Mouse (Mus musculus) heart, embryonic 10.5 days (tissue): ENCODE data around the gene Calcoco1. TPM values are rescaled to one million over a fixed set of nuclear protein-coding genes. Genes with fewer than 3 reads are reported as not detected.

Experiments used
- DNase-seq: peaks from one replicate; pipeline ENCODE4 v3.0.0-alpha.2; 2017; ENCODE audit warnings: low spot score
- H3K27ac ChIP-seq: fragments of 300-500 bp; sonication (generic); 2 replicates; pipeline ENCODE4 v1.5.1; 2016; ENCODE audit warnings: mild to moderate bottlenecking
- H3K27me3 ChIP-seq: fragments of 300-500 bp; sonication (generic); 2 replicates; pipeline ENCODE4 v1.6.1; 2016; ENCODE audit warnings: mild to moderate bottlenecking; ENCODE audit not compliant: poor library complexity, insufficient read depth, severe bottlenecking
- H3K36me3 ChIP-seq: fragments of 300-500 bp; sonication (generic); 2 replicates; pipeline ENCODE4 v1.6.1; 2016; ENCODE audit warnings: mild to moderate bottlenecking, moderate library complexity
- H3K4me1 ChIP-seq: fragments of 300-500 bp; sonication (generic); 2 replicates; pipeline ENCODE4 v1.6.1; 2016; ENCODE audit warnings: mild to moderate bottlenecking
- H3K4me3 ChIP-seq: fragments of 300-500 bp; sonication (generic); 2 replicates; pipeline ENCODE4 v1.5.1; 2016; ENCODE audit warnings: mild to moderate bottlenecking, moderate library complexity
- H3K9me3 ChIP-seq: fragments of 300-500 bp; sonication (generic); 2 replicates; pipeline ENCODE4 v1.6.1; 2016; ENCODE audit warnings: mild to moderate bottlenecking, moderate library complexity
- WGBS: fragments of 180-500 bp; shearing (Covaris S2); methylation state at CpG from one replicate; pipeline ENCODE4 v1.1.7; 2016; 5-methylcytosine and 5-hydroxymethylcytosine counted together
- polyA plus RNA-seq: library from polyadenylated mRNA; unstranded; fragments of >200 nt; fragmentation: Nextera tagmentation; extraction: Ambion mirVana; gene quantifications from 2 replicates; pipeline ENCODE4 v1.2.1, GENCODE M21; 2016

Calcoco1 gene
- polyA plus RNA-seq, 1 experiment from 2014 or later = 34.2 TPM

DNA sequence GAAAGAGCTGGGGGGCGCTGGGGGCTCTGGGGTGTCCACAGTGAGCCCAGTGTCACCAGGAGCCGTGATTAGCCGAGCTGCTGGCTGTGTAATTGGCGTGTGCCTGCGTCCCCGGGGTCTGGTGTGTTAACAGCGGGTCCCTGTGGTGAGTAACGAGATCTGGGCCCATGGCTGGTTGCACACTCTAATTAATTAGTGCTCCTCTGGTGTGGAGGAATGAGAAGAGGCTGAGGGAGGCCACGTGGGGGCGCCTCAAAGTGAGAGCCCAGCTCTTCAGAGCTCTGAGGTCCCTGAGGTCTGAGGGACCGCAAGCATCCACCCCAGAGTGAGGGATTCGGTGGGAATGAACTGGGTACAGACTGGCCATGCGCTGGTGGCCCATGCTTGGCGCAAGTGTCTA lies 13.1 kb upstream of the Calcoco1 start:
- WGBS = 43% methylated on average over 14 of the region's 14 CpGs
- no peaks in the 10 kb centered on the region for H3K36me3 ChIP-seq
- peaks cover 13% of the 10 kb centered on the region for H3K4me1 ChIP-seq
- H3K9me3 ChIP-seq = no peaks in the 10 kb centered on the region
- no peak for DNase-seq
- H3K4me3 ChIP-seq = no peak overlapping the region
- peaks cover 88% of the 10 kb centered on the region for H3K27me3 ChIP-seq
- no peak overlapping the region for H3K27ac ChIP-seq

DNA sequence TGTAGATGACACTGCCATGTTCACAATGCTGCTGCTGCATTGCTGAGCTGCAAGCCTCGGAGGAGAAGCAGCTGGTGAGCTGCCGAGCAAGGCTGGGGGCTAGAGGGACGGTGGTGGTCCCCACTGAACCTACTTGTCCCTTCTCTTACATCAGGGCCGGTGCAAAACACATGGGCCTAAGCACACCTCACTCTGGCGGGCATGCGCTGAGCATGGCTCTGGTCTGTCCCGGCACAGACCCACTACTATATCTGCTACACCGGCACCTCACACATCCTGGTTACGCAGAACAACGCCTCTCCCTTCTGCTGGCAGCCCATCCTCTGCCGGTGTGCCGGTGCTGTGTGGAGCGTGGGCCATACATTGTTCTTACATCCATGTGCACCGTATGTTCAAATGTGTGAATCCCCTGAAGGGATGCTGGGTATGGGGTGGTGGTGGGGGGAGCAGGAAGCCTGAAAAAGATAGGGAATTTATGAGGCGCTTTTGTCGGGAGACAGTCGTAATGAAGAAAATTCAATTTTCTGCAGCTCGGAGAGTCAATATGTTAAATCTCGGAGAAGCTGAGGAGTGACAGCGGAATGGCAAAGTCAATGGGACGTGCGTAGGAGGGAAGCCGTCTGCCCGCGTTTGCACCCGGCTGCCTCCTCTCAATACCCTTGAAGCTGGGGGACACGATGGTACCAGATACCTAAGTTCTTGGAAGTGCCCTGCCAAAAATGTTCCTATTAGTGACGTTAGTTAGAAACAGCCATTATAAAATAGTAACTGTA lies 12.0 kb upstream of the Calcoco1 start:
- Histone ChIP-seq H3K36me3 (no peaks in the 10 kb centered on the region), H3K9me3 (no peaks in the 10 kb centered on the region), H3K27ac (no peak overlapping the region), H3K4me3 (no peak overlapping the region), H3K4me1 (peaks cover 13% of the 10 kb centered on the region), H3K27me3 (peaks cover 80% of the 10 kb centered on the region)
- no peak for DNase-seq
- WGBS = 84% methylated on average over 28 of the region's 28 CpGs

DNA sequence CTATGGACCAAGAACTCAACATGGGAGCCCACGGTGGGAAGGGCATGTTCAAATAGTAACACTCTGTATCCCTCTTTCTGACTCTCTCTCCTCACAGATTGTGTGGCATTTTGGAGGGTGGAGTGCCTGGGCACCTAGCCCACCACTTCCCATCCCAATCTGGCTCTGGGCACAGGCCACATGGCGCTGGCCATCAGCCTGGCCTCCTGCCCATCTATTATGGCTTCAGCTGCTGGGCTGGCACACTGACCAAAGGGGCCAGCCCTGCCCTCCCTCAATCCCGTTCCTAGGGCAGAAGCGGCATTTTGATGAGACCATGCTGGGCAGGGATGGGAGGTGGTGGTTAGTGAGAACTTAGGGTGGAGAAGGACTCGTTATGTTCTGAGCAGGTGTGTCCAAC lies 11.3 kb upstream of the Calcoco1 start:
- Histone ChIP-seq H3K27ac (no peak overlapping the region), H3K36me3 (no peaks in the 10 kb centered on the region), H3K4me3 (no peak overlapping the region), H3K4me1 (peaks cover 13% of the 10 kb centered on the region), H3K9me3 (no peaks in the 10 kb centered on the region), H3K27me3 (peaks cover 74% of the 10 kb centered on the region)
- WGBS = 76% methylated on average over 5 of the region's 5 CpGs
- no peak for DNase-seq

DNA sequence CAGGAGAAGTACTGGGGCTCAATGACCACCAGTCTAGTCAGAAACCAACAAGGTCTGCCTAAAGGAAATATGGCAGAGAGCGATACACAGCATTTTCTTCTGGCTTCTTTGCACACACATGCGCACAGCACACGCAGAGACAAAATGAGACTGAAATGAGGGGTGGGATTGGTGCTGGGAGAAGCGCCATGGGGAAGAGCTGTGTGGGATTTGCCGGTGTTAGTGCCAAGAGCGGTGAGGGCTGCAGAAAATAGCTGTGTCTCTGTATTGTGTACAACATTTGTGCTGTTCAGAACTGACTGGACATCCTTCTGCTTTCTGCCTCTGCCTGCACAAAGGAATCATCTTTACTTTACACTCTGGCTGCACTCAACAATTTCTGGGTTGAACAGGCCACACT lies 10.4 kb upstream of the Calcoco1 start:
- Histone ChIP-seq H3K9me3 (no peaks in the 10 kb centered on the region), H3K4me3 (no peak overlapping the region), H3K4me1 (peaks cover 13% of the 10 kb centered on the region), H3K36me3 (no peaks in the 10 kb centered on the region), H3K27ac (no peak overlapping the region), H3K27me3 (peaks cover 66% of the 10 kb centered on the region)
- 89% methylated on average over 6 of the region's 6 CpGs for WGBS
- no peak for DNase-seq

DNA sequence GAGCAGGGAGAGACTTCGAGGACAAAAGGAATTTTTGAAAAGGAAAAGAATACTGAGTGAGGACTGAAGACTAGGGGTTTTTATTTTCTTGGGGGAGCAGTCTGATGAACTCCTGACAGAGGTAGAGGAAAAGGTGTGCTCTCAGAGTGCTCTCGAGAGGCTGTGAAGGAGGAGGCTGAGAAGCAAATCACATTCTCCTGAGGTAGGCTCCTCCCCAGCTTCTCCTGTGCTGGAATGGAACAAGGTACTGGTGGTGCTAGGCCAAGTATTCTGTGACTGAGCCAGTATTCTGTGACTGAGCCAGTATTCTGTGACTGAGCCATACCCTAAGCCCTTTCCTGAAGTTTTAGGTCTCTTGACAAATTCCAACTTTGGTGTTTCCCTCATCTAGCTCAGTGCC lies 6.0 kb upstream of the Calcoco1 start:
- Histone ChIP-seq H3K9me3 (no peaks in the 10 kb centered on the region), H3K27me3 (peaks cover 21% of the 10 kb centered on the region), H3K27ac (no peak overlapping the region), H3K4me3 (no peak overlapping the region), H3K36me3 (no peaks in the 10 kb centered on the region), H3K4me1 (peaks cover under 1% of the 10 kb centered on the region; the same call in 1 of the 2 replicates)
- no peak for DNase-seq
- 74% methylated on average over 2 of the region's 2 CpGs for WGBS

DNA sequence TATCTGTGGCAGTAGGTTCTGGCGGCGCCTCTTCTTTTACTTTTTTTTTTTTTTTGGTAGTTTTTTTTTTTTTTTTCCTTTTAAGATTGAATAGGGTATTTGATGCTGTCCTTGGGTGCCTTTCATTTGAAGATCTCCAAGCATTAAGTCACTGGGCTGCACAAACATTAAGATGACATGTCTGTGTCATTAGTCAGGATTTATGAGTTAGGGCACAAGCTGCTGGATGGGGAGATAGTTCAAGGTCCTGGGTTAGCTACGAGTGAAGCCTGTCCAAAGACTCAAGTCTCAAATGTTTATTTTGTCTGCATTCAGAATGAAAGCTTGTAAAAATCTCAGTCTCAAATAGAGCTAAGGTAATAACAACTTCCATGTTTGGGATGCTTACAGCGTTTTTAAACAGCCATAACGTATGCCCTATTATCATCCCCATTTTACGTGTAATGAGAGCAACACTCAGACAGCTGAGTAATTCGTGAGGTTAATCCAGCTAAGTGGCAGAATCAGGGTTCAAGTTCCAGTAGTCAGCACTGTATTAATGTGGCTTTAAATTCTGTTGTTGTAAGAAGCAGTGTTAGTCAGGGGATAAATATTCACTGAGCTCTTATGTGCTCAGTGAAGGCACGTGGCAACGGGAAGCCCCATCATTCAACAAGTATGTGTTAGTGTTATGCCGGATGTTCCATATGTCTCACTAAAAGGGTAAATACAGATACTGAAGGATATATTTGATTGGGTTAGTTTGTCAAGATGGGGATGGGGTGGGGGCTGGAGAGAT lies 1.6 kb upstream of the Calcoco1 start:
- H3K27ac ChIP-seq = no peak overlapping the region
- DNase-seq = no peak
- H3K36me3 ChIP-seq = peaks cover 6% of the 10 kb centered on the region; the same call in 1 of the 2 replicates
- peaks cover 15% of the 10 kb centered on the region for H3K4me1 ChIP-seq
- H3K4me3 ChIP-seq = no peak overlapping the region
- no peaks in the 10 kb centered on the region for H3K9me3 ChIP-seq
- WGBS = 85% methylated on average over 10 of the region's 10 CpGs
- H3K27me3 ChIP-seq = no peaks in the 10 kb centered on the region

DNA sequence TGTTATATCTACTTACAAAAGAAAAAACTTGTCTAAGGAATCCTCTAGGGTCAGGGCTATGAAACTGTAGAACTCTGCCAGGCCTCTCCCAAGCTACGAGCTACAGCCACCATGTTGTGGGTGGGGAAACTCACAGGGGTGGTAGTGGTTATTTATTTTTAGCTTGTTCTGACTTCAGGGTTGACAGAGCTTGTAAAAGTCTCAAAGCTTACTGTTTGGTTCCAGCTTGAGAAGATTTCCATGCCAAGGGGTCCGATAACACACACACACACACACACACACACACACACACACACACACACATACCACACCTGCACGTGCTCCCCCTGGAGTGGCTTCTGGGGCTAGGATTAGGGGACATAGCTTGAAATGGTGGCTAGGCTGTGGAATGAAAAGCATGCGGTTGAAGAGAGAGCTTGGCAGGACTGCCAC lies 538 bp upstream of the Calcoco1 start:
- no peaks in the 10 kb centered on the region for H3K9me3 ChIP-seq
- H3K36me3 ChIP-seq = peaks cover 15% of the 10 kb centered on the region
- peaks cover 15% of the 10 kb centered on the region for H3K4me1 ChIP-seq
- 41% methylated on average over 4 of the region's 4 CpGs for WGBS
- no peaks in the 10 kb centered on the region for H3K27me3 ChIP-seq
- peak overlapping the region; percentile 81 for H3K4me3 ChIP-seq
- DNase-seq = no peak
- peak overlapping the region; percentile 86 for H3K27ac ChIP-seq

DNA sequence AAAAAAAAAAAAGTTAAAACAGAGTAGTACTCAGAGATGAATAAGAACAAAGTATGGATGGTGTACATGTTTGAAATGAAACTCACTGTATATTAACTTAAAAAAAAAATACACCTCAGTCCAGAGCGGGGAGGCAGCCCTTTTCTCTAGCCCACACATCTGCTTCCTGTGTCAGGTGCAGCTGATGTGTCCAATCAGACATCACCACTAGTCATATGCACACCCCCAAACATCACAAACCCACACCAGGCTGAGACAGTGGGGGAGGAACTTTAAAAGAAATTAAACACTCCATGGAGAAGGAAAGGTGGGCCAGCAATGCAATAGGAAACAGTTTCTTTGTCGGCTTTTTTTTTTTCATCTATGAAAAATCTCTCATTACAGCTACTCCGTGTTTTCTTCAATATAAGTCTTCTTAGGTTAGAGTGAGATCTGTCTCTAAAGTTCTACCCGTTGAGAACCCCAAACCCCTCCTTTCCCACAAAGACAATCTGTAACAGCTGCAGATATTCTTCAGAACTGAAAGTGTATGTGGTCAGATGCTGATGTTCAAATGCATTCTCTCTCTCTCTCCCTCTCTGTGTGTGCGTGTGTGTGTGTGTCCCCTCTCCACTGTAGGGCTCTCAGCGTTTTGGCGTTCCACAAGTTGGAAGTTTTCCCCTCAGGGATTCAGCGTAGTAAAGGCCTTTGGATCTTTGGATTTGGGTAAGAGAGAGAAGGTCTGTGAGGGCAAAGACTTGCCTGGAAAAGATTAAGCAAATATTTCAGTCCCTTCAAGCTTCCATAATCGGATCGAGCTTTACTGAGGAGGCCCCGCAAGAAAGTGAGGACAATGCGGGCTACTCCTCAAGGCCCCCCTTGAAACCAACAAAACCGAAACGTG lies 721 bp downstream of the Calcoco1 start:
- DNase-seq = no peak
- peaks cover 19% of the 10 kb centered on the region for H3K4me1 ChIP-seq
- WGBS = 19% methylated on average over 14 of the region's 14 CpGs
- peak overlapping the region; percentile 86 for H3K27ac ChIP-seq
- H3K36me3 ChIP-seq = peaks cover 25% of the 10 kb centered on the region
- H3K4me3 ChIP-seq = peak overlapping the region; percentile 81
- H3K9me3 ChIP-seq = no peaks in the 10 kb centered on the region
- no peaks in the 10 kb centered on the region for H3K27me3 ChIP-seq

DNA sequence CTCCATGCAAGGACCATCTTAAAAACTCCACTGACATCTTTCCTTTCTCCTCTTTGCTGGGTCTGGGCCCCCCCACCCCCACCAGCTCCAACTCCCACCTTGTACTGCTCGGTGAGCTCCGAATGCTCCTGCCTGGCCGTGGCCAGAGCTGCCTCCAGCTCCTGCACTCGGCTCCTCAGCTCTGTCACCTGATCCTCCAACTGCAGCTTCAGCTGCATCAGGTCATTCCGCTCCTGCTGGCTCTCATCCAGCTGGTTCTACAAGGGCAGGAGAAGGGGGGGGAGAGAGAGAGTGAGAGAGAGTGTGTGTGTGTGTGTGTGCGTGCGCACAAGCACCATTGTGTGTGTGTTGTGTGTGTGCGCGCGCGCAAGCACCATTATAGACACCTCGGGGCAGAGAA lies 5.8 kb downstream of the Calcoco1 start:
- H3K4me3 ChIP-seq = no peak overlapping the region
- no peaks in the 10 kb centered on the region for H3K9me3 ChIP-seq
- 60% methylated on average over 12 of the region's 12 CpGs for WGBS
- H3K27me3 ChIP-seq = no peaks in the 10 kb centered on the region
- H3K27ac ChIP-seq = no peak overlapping the region
- peaks cover 15% of the 10 kb centered on the region; the same call in 1 of the 2 replicates for H3K4me1 ChIP-seq
- peaks cover 65% of the 10 kb centered on the region for H3K36me3 ChIP-seq
- DNase-seq = no peak

DNA sequence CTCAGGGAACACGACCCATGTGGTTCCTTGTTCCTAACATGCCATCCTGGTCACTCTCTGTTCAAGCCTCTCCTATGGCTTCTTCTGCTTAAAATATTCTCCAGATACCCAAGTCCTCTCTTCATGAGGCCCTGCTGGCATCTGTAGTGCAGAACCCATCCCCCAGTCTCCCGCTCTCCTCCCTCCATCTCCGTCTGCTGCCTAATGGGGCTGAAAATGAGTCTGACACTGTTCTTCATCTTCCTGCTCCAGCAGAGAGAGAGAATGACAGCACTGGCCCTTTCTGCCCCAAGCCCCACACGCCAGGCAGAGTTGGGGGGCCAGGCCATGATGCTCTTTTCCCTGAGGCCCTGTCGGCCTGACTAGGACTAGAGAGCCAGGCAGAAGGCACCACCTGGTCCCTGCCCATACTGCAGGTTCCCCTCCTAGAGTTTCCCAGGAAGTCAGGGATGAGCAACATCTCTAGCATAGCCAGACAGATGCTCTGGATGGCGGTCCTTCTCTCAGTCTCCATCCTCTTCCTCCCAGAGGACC lies 14.2 kb downstream of the Calcoco1 start:
- WGBS = 73% methylated on average over 6 of the region's 6 CpGs
- peaks cover 52% of the 10 kb centered on the region for H3K36me3 ChIP-seq

DNA sequence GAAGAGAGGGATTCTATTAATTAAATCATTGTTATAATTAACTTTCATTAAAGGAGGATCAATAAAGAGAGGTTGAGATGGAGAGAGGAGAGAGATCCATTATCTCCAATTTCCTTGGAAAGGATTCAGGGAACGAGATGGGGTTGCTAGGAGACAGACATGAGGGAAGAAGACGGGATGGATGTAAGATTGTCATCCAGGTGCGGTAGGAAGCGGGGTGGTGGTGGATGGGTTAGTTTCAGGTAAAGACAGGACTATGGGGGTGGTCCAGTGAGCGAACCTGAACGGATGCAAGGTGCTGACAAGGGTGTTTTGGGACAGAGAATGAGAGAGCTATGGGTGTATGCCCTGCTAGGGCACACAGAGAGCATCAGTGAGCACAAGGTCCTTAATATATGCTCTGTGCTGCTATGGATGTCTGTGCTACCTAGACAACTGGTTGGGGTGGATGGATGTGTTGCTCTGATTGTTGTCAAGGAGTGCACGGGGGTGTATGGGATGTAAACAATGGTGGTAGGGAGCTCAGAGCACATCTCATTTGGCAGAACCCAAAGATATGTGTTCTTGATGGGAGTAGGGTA lies 16.0 kb downstream of the Calcoco1 start:
- Histone ChIP-seq H3K4me3 (no peak overlapping the region), H3K4me1 (no peaks in the 10 kb centered on the region), H3K36me3 (peaks cover 40% of the 10 kb centered on the region), H3K27me3 (peaks cover 38% of the 10 kb centered on the region), H3K9me3 (no peaks in the 10 kb centered on the region), H3K27ac (no peak overlapping the region)
- 70% methylated on average over 7 of the region's 7 CpGs for WGBS
- DNase-seq = no peak

More for the DNA sequence above, 14.2 kb downstream of the Calcoco1 start:
- H3K27ac ChIP-seq = no peak overlapping the region
- no peaks in the 10 kb centered on the region for H3K4me1 ChIP-seq
- peaks cover 32% of the 10 kb centered on the region for H3K27me3 ChIP-seq
- DNase-seq = no peak
- H3K9me3 ChIP-seq = no peaks in the 10 kb centered on the region
- H3K4me3 ChIP-seq = no peak overlapping the region

DNA sequence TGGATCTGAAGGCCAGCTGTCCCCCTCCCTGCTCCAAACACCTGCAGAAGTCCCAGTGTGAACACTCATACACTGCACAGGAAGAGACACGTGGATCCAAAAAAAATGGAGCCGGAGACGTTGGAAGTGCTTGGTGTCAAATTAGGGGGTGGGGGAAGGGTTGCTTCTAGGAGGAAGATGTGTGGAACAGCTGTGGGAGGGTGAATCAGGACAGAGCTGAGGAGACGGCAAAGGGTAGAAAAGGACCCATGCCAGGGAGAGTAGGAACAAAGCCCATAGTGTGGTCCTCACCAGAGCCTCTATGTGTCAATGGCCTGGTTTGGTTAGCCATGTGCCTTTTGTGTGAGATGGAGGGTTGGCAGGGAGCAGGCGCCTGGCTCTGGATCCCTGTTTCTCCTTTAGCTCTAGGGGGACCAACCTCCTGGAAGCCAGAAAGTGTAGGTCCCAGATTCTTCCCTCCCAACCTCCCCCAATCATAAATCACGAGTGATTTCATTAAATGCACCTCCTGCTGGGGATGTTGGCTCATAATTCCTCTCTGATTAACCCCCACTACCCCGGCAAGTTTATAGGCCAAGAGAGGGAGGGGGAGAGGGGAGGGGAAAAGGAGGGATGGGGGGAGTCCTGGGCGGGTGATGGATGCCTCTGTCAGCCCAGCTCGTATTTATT lies 16.6 kb downstream of the Calcoco1 start:
- WGBS = 60% methylated on average over 9 of the region's 9 CpGs
- H3K4me1 ChIP-seq = no peaks in the 10 kb centered on the region
- no peak overlapping the region for H3K27ac ChIP-seq
- H3K9me3 ChIP-seq = no peaks in the 10 kb centered on the region
- H3K27me3 ChIP-seq = peaks cover 42% of the 10 kb centered on the region
- no peak overlapping the region for H3K4me3 ChIP-seq
- no peak for DNase-seq
- peaks cover 33% of the 10 kb centered on the region for H3K36me3 ChIP-seq
